Mouse (Mus musculus) spleen, adult 2 months (tissue): ENCODE measurements around the gene Fshr. TPM values are rescaled to one million over a fixed set of nuclear protein-coding genes. Genes with fewer than 3 reads are reported as not detected.
"Not testable (repeated sequence)": the region's sequence is repeated elsewhere in the genome, so short reads cannot be mapped to it uniquely, and the experiment has no call there.

ENCODE experiments used
- DNase-seq, 2 experiments: peaks; one replicate each; pipeline versions ENCODE4 v3.0.0 to v3.0.0-alpha.2; 2012 to 2021; ENCODE audit warnings: low spot score in 2 of 2, low read depth in 1 of 2
- H3K27ac ChIP-seq: fragments of 200-500 bp; 2 replicates; pipeline ENCODE4 v1.5.1; 2012; ENCODE audit warnings: low read length, inconsistent platforms; ENCODE audit not compliant: insufficient read depth
- H3K27me3 ChIP-seq: fragments of 200-500 bp; 2 replicates; pipeline ENCODE4 v1.6.1; 2012; ENCODE audit warnings: mild to moderate bottlenecking, moderate library complexity, low read length, inconsistent platforms; ENCODE audit not compliant: control insufficient read depth, insufficient read depth
- H3K36me3 ChIP-seq: fragments of 200-500 bp; 2 replicates; pipeline ENCODE4 v1.6.1; 2012; ENCODE audit warnings: mild to moderate bottlenecking, low read length, inconsistent platforms; ENCODE audit not compliant: control insufficient read depth, insufficient read depth
- H3K4me1 ChIP-seq: fragments of 200-500 bp; 2 replicates; pipeline ENCODE4 v1.6.1; 2011; ENCODE audit warnings: inconsistent platforms; ENCODE audit not compliant: control insufficient read depth, insufficient read depth, insufficient read length
- H3K4me3 ChIP-seq: fragments of 200-500 bp; 2 replicates; pipeline ENCODE4 v1.5.1; 2011; ENCODE audit warnings: mild to moderate bottlenecking, inconsistent platforms; ENCODE audit not compliant: insufficient read depth, insufficient read length; ENCODE audit errors: extremely low read depth
- CTCF ChIP-seq: fragments of 200-500 bp; IDR thresholded peaks from 2 replicates; pipeline ENCODE4 v1.5.1; 2011; ENCODE audit warnings: mild to moderate bottlenecking, inconsistent platforms; ENCODE audit not compliant: insufficient read depth, insufficient read length, insufficient replicate concordance; ENCODE audit errors: extremely low read depth
- POLR2A ChIP-seq: fragments of 200-500 bp; IDR thresholded peaks from 2 replicates; pipeline ENCODE4 v1.6.1; 2011; ENCODE audit warnings: low read depth, low read length, inconsistent platforms
- WGBS: fragments of 180-500 bp; shearing (Covaris S2); methylation state at CpG from one replicate; pipeline ENCODE4 v1.1.7; 2018; 5-methylcytosine and 5-hydroxymethylcytosine counted together
- polyA plus RNA-seq: library from polyadenylated mRNA; depleted of rRNA; stranded (reverse); fragments of >200 nt; gene quantifications from 2 replicates; pipeline ENCODE4 v1.2.3, GENCODE M21; 2012; rRNA removed

The Fshr gene
- not detected in 2 replicates for polyA plus RNA-seq

DNA sequence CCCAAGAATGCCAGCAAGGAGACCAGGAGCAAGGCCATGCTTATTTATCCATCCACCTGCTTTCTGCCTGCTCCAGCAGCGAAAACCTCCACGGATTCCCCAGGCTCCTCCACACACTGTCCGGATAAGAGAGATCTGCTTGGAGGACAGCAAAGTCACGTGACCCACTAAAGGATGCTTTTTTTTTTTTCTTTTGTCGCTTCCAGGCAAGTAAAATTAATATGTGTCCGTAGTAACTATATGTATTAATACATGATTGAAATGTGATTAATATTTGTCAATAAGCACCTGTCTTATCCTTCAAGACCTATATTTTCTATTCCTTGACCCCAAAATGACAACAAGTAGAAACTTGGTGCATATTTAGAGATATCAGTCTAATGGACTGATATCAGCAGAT is at the start of gene Fshr:
Gene Fshr (minus strand): TSS at position 101 of the 400 bp plus-strand sequence.
- WGBS, result 89% methylated on average over 6 of the region's 6 CpGs
- H3K27me3 ChIP-seq, result no peaks in the 10 kb centered on the region
- H3K4me1 ChIP-seq, result no peaks in the 10 kb centered on the region
- DNase-seq, result no peak
- TF ChIP-seq POLR2A (no peak), CTCF (no peak)
- no peak within 1 kb of the TSS for H3K27ac ChIP-seq
- H3K36me3 ChIP-seq, result no peaks in the 10 kb centered on the region
- no peak within 1 kb of the TSS for H3K4me3 ChIP-seq

- H3K4me3 ChIP-seq, result no peak overlapping the region
- TF ChIP-seq POLR2A (no peak), CTCF (no peak)
- no peaks in the 10 kb centered on the region for H3K27me3 ChIP-seq
- no peaks in the 10 kb centered on the region for H3K36me3 ChIP-seq
- no peak for DNase-seq
- WGBS, result 87% methylated on average over 6 of the region's 6 CpGs
- H3K4me1 ChIP-seq, result no peaks in the 10 kb centered on the region
- H3K27ac ChIP-seq, result no peak overlapping the region
Observed at GRCm38 (mm10) chr17:89202181-89202580, 1.7 kb upstream of the Fshr start.

DNA sequence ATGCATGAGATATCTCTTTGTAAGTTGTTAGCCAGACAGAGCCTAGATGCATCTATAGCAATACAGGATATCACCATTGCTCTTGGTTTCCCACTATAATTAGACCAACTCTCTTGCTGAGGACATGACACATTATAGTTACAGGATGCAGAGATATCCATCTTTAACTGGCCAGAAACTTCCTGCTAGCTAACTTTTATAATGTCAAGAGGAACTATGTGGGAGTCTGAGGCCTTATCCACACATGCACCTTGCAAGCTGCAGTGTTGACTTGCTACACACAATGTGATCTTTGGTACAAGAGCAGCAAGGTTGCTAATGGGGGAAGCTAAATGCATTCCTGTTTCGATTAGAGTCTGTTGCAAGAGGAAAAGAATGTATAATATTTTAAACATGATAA is 26.9 kb downstream of the Fshr start:
- Histone ChIP-seq H3K27ac (no peak overlapping the region), H3K4me1 (no peaks in the 10 kb centered on the region), H3K27me3 (no peaks in the 10 kb centered on the region), H3K4me3 (no peak overlapping the region), H3K36me3 (no peaks in the 10 kb centered on the region)
- no peak for DNase-seq
- TF ChIP-seq CTCF (no peak), POLR2A (no peak)
- 12% methylated on average over 1 of the region's 1 CpGs for WGBS

GRCm38 (mm10) chr17:89164773-89165172 is 35.7 kb downstream of the Fshr start:
- no peaks in the 10 kb centered on the region for H3K27me3 ChIP-seq
- H3K36me3 ChIP-seq, result no peaks in the 10 kb centered on the region
- no peak overlapping the region for H3K27ac ChIP-seq
- DNase-seq, result no peak
- H3K4me3 ChIP-seq, result no peak overlapping the region
- H3K4me1 ChIP-seq, result no peaks in the 10 kb centered on the region
- no peak for TF ChIP-seq POLR2A
- no peak for TF ChIP-seq CTCF

- Histone ChIP-seq H3K4me3 (no peak overlapping the region), H3K36me3 (no peaks in the 10 kb centered on the region), H3K27ac (no peak overlapping the region), H3K27me3 (no peaks in the 10 kb centered on the region), H3K4me1 (no peaks in the 10 kb centered on the region)
- TF ChIP-seq CTCF, result no peak
- no peak for TF ChIP-seq POLR2A
- 80% methylated on average over 3 of the region's 3 CpGs for WGBS
- no peak for DNase-seq
Observed at GRCm38 (mm10) chr17:89162475-89162874, 38.0 kb downstream of the Fshr start.

DNA sequence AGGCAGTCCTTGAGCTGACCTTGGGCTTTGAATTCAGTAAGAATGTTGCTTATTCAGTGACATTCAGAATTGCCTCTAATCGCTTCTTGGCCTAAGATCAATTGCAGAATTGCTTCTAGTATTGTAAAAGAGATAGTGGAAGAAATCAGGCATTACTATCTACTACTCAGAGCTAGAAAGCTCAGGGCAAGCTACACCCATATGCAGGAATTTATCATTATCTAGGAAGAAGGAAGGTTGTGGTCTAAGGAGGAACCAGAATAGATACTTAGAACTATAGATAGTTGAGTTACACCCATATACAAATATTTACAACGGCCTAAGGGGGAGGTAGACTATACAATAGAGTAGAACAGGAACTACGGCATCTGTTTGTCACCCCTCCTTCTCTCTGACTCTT is 41.1 kb downstream of the Fshr start:
- DNase-seq, H3K27ac ChIP-seq, H3K4me3 ChIP-seq, H3K36me3 ChIP-seq, H3K27me3 ChIP-seq, H3K4me1 ChIP-seq: not testable (repeated sequence)
- WGBS, result 84% methylated on average over 3 of the region's 3 CpGs

GRCm38 (mm10) chr17:89144806-89145205 is 55.7 kb downstream of the Fshr start:
- H3K27me3 ChIP-seq, result no peaks in the 10 kb centered on the region
- 87% methylated on average over 6 of the region's 6 CpGs for WGBS
- no peaks in the 10 kb centered on the region for H3K36me3 ChIP-seq
- H3K27ac ChIP-seq, result no peak overlapping the region
- H3K4me3 ChIP-seq, result no peak overlapping the region
- DNase-seq, result no peak
- TF ChIP-seq CTCF (no peak), POLR2A (no peak)
- no peaks in the 10 kb centered on the region for H3K4me1 ChIP-seq
